Mouse (Mus musculus): Measurements from ENCODE around the gene Pcid2.

DNA sequence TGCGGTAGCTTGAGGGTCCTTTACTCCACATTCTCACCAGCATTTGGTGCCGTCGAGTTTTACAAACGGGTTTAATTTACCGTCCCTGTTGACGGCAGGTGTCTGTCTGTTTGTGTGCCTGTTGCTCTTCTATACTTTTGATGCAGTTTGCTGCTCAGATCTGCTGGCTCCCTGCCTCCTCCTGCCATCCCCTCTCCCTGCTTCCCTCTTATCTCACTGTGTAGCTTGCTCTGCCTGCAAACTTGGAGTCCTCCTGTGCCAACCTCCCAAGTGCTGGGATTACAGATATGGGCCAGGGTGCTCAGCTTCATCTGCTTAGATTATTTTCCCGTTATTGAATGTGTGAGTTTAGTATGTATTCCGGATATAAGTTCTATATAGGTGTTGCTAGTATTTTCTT lies 3.7 kb upstream of the Pcid2 start:
- TF ChIP-seq CTCF (IDR thresholded peaks at IDR 0.05; ENCODE audit: low read depth): no peak
- peak; percentile 96 for TF ChIP-seq EP300 (IDR thresholded peaks at IDR 0.05; ENCODE audit: low read depth)

Measured in liver, postnatal 0 days (tissue).